Mouse (Mus musculus): ENCODE data around the gene Dcaf7.
"Not testable (repeated sequence)": the region's sequence is repeated elsewhere in the genome, so short reads cannot be mapped to it uniquely, and the experiment has no call there.

Dcaf7 gene

GRCm38 (mm10) chr11:106045256-106045655 lies 8.6 kb downstream of the Dcaf7 start:
- DNase-seq (ENCODE audit: low spot score), result no peak

GRCm38 (mm10) chr11:106045780-106046179 lies 9.1 kb downstream of the Dcaf7 start:
- DNase-seq (ENCODE audit: low spot score), result no peak

GRCm38 (mm10) chr11:106046584-106046983 lies 9.9 kb downstream of the Dcaf7 start:
- DNase-seq (ENCODE audit: low spot score), result no peak

GRCm38 (mm10) chr11:106053921-106054320 lies 17.2 kb downstream of the Dcaf7 start:
- DNase-seq (ENCODE audit: low spot score), result no peak

GRCm38 (mm10) chr11:106054600-106054999 lies 17.9 kb downstream of the Dcaf7 start:
- DNase-seq (ENCODE audit: low spot score), result no peak

GRCm38 (mm10) chr11:106055341-106055740 lies 18.7 kb downstream of the Dcaf7 start:
- DNase-seq (ENCODE audit: low spot score), result no peak

- no peak for DNase-seq (ENCODE audit: low spot score)
These were observed 20.3 kb downstream of the Dcaf7 start for GRCm38 (mm10) chr11:106056819-106057491.

GRCm38 (mm10) chr11:106058020-106058419 lies 21.3 kb downstream of the Dcaf7 start:
- no peak for DNase-seq (ENCODE audit: low spot score)

- DNase-seq (ENCODE audit: low spot score), result no peak
These were observed 23.9 kb downstream of the Dcaf7 start for GRCm38 (mm10) chr11:106060549-106060948.

GRCm38 (mm10) chr11:106061311-106061710 lies 24.6 kb downstream of the Dcaf7 start:
- no peak for DNase-seq (ENCODE audit: low spot score)

GRCm38 (mm10) chr11:106063756-106064155 lies 27.1 kb downstream of the Dcaf7 start:
- DNase-seq (ENCODE audit: low spot score), result no peak

- DNase-seq (ENCODE audit: low spot score), result no peak
These were observed 28.6 kb downstream of the Dcaf7 start for GRCm38 (mm10) chr11:106065073-106065922.

- DNase-seq (ENCODE audit: low spot score), result peak; percentile 85
These were observed 29.4 kb downstream of the Dcaf7 start, which contains the start of gene Taco1 for GRCm38 (mm10) chr11:106065923-106066571. TSS of gene Taco1 (plus strand) at chr11:106066061.

GRCm38 (mm10) chr11:106066616-106067015 lies 29.9 kb downstream of the Dcaf7 start:
- DNase-seq (ENCODE audit: low spot score), result not testable (repeated sequence)

GRCm38 (mm10) chr11:106073774-106074173 lies 37.1 kb downstream of the Dcaf7 start:
- no peak for DNase-seq (ENCODE audit: low spot score)

GRCm38 (mm10) chr11:106076321-106076720 lies 39.6 kb downstream of the Dcaf7 start:
- DNase-seq (ENCODE audit: low spot score), result peak; percentile 31

- DNase-seq (ENCODE audit: low spot score), result peak; percentile 99
These were observed 47.3 kb downstream of the Dcaf7 start, which contains the start of gene Map3k3 for GRCm38 (mm10) chr11:106083708-106084701. TSS of gene Map3k3 (plus strand) at chr11:106084613.

GRCm38 (mm10) chr11:106084911-106085561 lies 48.4 kb downstream of the Dcaf7 start:
- peak; percentile 22 for DNase-seq (ENCODE audit: low spot score)

GRCm38 (mm10) chr11:106098223-106098622 lies 61.6 kb downstream of the Dcaf7 start:
- no peak for DNase-seq (ENCODE audit: low spot score)

- no peak for DNase-seq (ENCODE audit: low spot score)
These were observed 66.2 kb downstream of the Dcaf7 start for GRCm38 (mm10) chr11:106102866-106103265.

Data from layer of hippocampus, adult 9-10 months (tissue).